Mouse (Mus musculus): ENCODE measurements around the gene Pgm1. TPM values are rescaled to one million over a fixed set of nuclear protein-coding genes. Genes with fewer than 3 reads are reported as not detected.

Pgm1 gene
- 14.0 to 16.6 TPM (median 15.1 TPM) in 4 replicates for total RNA-seq (2023; ENCODE audit: inconsistent age)

DNA sequence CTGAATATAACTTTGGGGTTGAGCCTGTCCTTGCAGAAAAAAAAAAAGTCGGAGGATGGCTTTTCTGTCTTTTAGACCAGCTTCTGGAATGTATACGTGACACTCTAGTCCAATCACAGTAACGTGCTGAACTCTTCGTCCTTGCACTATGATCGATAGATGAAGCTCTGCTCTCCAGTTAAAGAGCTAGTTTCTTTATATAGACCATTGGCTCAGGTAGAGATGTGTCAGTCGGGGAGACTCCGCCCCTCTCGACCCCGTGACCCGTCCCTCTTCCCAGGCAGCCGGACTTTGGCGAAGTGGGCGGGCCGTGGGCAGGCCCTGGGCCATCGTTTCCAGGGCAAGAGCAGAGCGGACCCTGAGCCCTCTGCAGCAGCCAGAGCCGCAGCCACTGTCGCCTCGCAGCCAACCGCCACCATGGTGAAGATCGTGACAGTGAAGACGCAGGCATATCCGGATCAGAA is at the start of gene Pgm1:
Gene Pgm1 (plus strand): TSS at position 266 of the 464 bp plus-strand sequence.

DNA sequence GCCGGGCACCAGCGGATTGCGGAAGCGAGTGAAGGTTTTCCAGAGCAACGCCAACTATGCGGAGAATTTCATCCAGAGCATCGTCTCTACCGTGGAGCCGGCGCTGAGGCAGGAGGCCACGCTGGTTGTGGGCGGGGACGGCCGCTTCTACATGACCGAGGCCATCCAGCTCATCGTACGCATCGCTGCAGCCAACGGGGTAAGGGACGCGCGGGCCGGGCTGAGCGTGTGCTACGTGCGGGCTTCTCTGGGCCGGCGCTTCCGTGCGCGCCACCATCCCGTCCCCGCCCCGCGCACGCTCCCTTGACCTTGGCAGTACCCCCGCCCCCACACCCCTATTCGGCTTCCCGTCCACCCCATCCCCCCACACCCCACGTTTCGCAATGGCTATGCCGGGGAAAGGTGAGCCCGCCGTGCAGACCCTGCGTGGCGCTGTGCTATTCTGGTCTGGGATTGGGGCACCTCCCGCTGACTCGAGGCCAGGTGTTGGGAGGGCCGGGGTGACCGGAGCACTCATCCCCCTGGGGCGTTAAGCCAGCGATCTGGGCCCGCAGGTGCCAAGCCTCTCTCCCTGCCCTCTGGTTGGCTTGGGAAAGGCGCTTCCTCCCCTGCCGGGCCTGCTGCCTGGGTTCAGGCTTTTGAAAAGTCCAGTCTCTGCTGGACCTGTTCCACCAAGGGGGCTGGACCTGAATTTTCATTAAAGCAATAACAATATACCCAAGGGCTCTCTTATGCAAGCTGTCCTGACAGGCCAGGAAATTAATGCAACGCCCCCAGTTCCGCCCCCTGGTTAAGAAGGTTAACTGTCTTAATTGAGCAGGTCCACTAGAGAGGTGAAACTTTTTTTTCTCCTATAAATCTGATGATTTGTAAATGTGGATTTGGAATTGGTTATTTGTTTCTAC is 651 bp downstream of the Pgm1 start, which contains the start of gene Itgb3bp:
Gene Itgb3bp (minus strand): TSS at position 201 of the 905 bp plus-strand sequence.

Other genes with a start within 250 kb of the Pgm1 start
- gene Alg6, start 213.8 kb upstream of the Pgm1 start, total RNA-seq (2023; ENCODE audit: inconsistent age) = 4.3 to 8.1 TPM (median 6.1 TPM) in 4 replicates
- 3.4 to 14.4 TPM (median 4.8 TPM) in 4 replicates for gene Efcab7, start 100.2 kb upstream of the Pgm1 start, total RNA-seq (2023; ENCODE audit: inconsistent age)
- gene Itgb3bp, start 399 bp downstream of the Pgm1 start, total RNA-seq (2023; ENCODE audit: inconsistent age) = 8.9 to 11.0 TPM (median 9.9 TPM) in 4 replicates
- gene Ror1, start 166.4 kb downstream of the Pgm1 start, total RNA-seq (2023; ENCODE audit: inconsistent age) = not detected in 4 replicates